Mouse (Mus musculus) CH12.LX (cell line): ENCODE data around the gene Ubiad1.

ENCODE experiments used
- CHD2 ChIP-seq: IDR thresholded peaks from 2 replicates; pipeline ENCODE4 v1.6.1; 2011; ENCODE audit warnings: low read length, improper control_type of control experiment
- CTCF ChIP-seq, 2 experiments: IDR thresholded peaks in 1 of 2; conservative IDR thresholded peaks in 1 of 2; 2 replicates each; pipeline ENCODE4 v1.5.1; 2011 to 2012; ENCODE audit warnings: low read depth in 2 of 2, low read length in 2 of 2, improper control_type of control experiment in 1 of 2, inconsistent platforms in 1 of 2, mild to moderate bottlenecking in 1 of 2, moderate library complexity in 1 of 2
- EP300 ChIP-seq: IDR thresholded peaks from 2 replicates; pipeline ENCODE4 v1.6.1; 2011; ENCODE audit warnings: low read length, improper control_type of control experiment
- IRF4 ChIP-seq: IDR thresholded peaks from 2 replicates; pipeline ENCODE4 v1.6.1; 2014; ENCODE audit warnings: low read depth, mild to moderate bottlenecking, inconsistent platforms, low read length, improper control_type of control experiment
- MAX ChIP-seq: IDR thresholded peaks from 2 replicates; pipeline ENCODE4 v1.6.1; 2011; ENCODE audit warnings: low read length, improper control_type of control experiment
- MYC ChIP-seq: IDR thresholded peaks from 2 replicates; pipeline ENCODE4 v1.6.1; 2011; ENCODE audit warnings: low read depth, mild to moderate bottlenecking, improper control_type of control experiment, low read length
- NRF1 ChIP-seq: IDR thresholded peaks from 2 replicates; pipeline ENCODE4 v1.6.1; 2014; ENCODE audit warnings: low read depth, mild to moderate bottlenecking, inconsistent platforms, low read length, improper control_type of control experiment, moderate library complexity
- POLR2A ChIP-seq: IDR thresholded peaks from 2 replicates; pipeline ENCODE4 v1.6.1; 2011; ENCODE audit warnings: low read depth, mild to moderate bottlenecking, improper control_type of control experiment, low read length
- UBTF ChIP-seq: IDR thresholded peaks from 2 replicates; pipeline ENCODE4 v1.6.1; 2012; ENCODE audit warnings: low read depth, mild to moderate bottlenecking, inconsistent platforms, low read length, improper control_type of control experiment, moderate library complexity
- ZNF384 ChIP-seq: IDR thresholded peaks from 2 replicates; pipeline ENCODE4 v1.6.1; 2012; ENCODE audit warnings: low read depth, low read length, improper control_type of control experiment, inconsistent platforms

GRCm38 (mm10) chr4:148426950-148427850, 17.4 kb downstream of the Ubiad1 start:
- TF ChIP-seq POLR2A (no peak), MAX (no peak), CHD2 (no peak), CTCF (conservative IDR thresholded peaks at IDR 0.05 in 1 of 2, IDR thresholded peaks at IDR 0.05 in 1 of 2; ENCODE audit: low read depth in 2 of 2, low read length in 2 of 2) (no peak), EP300 (no peak), UBTF (no peak), ZNF384 (no peak), IRF4 (no peak), MYC (no peak), NRF1 (no peak)
